In genomic region chr3:149431795-149432194, GRCm38 (mm10) we compare ENCODE assay signal across 31 mouse cellular contexts.
"Had no signal": no experiment of that assay in that cellular context is flagged by ENCODE, and none has a peak within 500 bp of the region (broad histone marks: within the 10 kb centered on the region; RNA-seq: fewer than 3 reads in every experiment).

No protein-coding gene starts in this region.

- H3K4me2 ChIP-seq: limb, embryonic 12.5 days; limb, embryonic 13.5 days; limb, embryonic 15.5 days; liver, embryonic 11.5 days; liver, embryonic 12.5 days; liver, embryonic 13.5 days; liver, embryonic 15.5 days; lung, embryonic 14.5 days; lung, embryonic 15.5 days; midbrain, embryonic 12.5 days; midbrain, embryonic 13.5 days; midbrain, embryonic 15.5 days; neural tube, embryonic 12.5 days had no signal

- H3K9me3 ChIP-seq: limb, embryonic 10.5 days; limb, embryonic 12.5 days; limb, embryonic 13.5 days; limb, embryonic 15.5 days; liver, embryonic 12.5 days; liver, embryonic 13.5 days; liver, embryonic 15.5 days; lung, embryonic 15.5 days; midbrain, embryonic 12.5 days; midbrain, embryonic 13.5 days; midbrain, embryonic 15.5 days; neural tube, embryonic 12.5 days had no signal

- H3K9ac ChIP-seq: limb, embryonic 12.5 days; limb, embryonic 13.5 days; limb, embryonic 15.5 days; liver, embryonic 12.5 days; liver, embryonic 13.5 days; liver, embryonic 14.5 days; liver, embryonic 15.5 days; liver, postnatal 0 days; lung, embryonic 14.5 days; lung, embryonic 15.5 days; midbrain, embryonic 12.5 days; midbrain, embryonic 13.5 days; midbrain, embryonic 15.5 days; neural tube, embryonic 12.5 days had no signal

- H3K27ac ChIP-seq: left cerebral cortex, adult 2 months; limb, embryonic 10.5 days; limb, embryonic 12.5 days; limb, embryonic 13.5 days; limb, embryonic 15.5 days; liver, embryonic 12.5 days; liver, embryonic 13.5 days; liver, embryonic 14.5 days; liver, embryonic 15.5 days; lung, embryonic 15.5 days; macrophage; midbrain, embryonic 12.5 days; midbrain, embryonic 13.5 days; midbrain, embryonic 15.5 days; neural tube, embryonic 12.5 days had no signal

- ATAC-seq: liver, embryonic 12.5 days; liver, postnatal 0 days; lung, postnatal 0 days; midbrain, embryonic 13.5 days; midbrain, embryonic 15.5 days; midbrain, embryonic 16.5 days had no signal

- H3K36me3 ChIP-seq: limb, embryonic 10.5 days; limb, embryonic 12.5 days; limb, embryonic 13.5 days; limb, embryonic 15.5 days; liver, embryonic 12.5 days; liver, embryonic 13.5 days; liver, embryonic 15.5 days; lung, embryonic 15.5 days; midbrain, embryonic 12.5 days; midbrain, embryonic 13.5 days; midbrain, embryonic 15.5 days; neural tube, embryonic 12.5 days had no signal

- H3K4me3 ChIP-seq: left cerebral cortex, adult 2 months; limb, embryonic 10.5 days; limb, embryonic 12.5 days; limb, embryonic 13.5 days; limb, embryonic 15.5 days; liver, embryonic 12.5 days; liver, embryonic 13.5 days; liver, embryonic 15.5 days; lung, embryonic 15.5 days; megakaryocyte, embryonic 14.5 days; midbrain, embryonic 12.5 days; midbrain, embryonic 13.5 days; midbrain, embryonic 15.5 days; myocyte; neural tube, embryonic 12.5 days had no signal

- H3K4me1 ChIP-seq: limb, embryonic 10.5 days; limb, embryonic 12.5 days; limb, embryonic 13.5 days; limb, embryonic 15.5 days; liver, embryonic 12.5 days; liver, embryonic 13.5 days; liver, embryonic 15.5 days; lung, embryonic 15.5 days; megakaryocyte, embryonic 14.5 days; midbrain, embryonic 12.5 days; midbrain, embryonic 13.5 days; midbrain, embryonic 15.5 days; neural tube, embryonic 12.5 days had no signal

- H3K27me3 ChIP-seq: limb, embryonic 12.5 days; limb, embryonic 13.5 days; limb, embryonic 15.5 days; liver, embryonic 12.5 days; liver, embryonic 13.5 days; liver, embryonic 15.5 days; lung, embryonic 15.5 days; megakaryocyte, embryonic 14.5 days; midbrain, embryonic 12.5 days; midbrain, embryonic 13.5 days; midbrain, embryonic 15.5 days; neural tube, embryonic 12.5 days had no signal

- DNase-seq: left cerebral cortex, postnatal 4 days; liver; liver, embryonic 13.5 days; liver, postnatal 0 days; lung, adult 18-20 months; lung, adult 2 months; lung, embryonic 14.5 days; lung, postnatal 10 days; lung, postnatal 14 days; lung, postnatal 36 days; lung, postnatal 4 days; midbrain, embryonic 14.5 days had no signal
